8 mouse cellular contexts compared by ENCODE assay signal in the genomic region with DNA sequence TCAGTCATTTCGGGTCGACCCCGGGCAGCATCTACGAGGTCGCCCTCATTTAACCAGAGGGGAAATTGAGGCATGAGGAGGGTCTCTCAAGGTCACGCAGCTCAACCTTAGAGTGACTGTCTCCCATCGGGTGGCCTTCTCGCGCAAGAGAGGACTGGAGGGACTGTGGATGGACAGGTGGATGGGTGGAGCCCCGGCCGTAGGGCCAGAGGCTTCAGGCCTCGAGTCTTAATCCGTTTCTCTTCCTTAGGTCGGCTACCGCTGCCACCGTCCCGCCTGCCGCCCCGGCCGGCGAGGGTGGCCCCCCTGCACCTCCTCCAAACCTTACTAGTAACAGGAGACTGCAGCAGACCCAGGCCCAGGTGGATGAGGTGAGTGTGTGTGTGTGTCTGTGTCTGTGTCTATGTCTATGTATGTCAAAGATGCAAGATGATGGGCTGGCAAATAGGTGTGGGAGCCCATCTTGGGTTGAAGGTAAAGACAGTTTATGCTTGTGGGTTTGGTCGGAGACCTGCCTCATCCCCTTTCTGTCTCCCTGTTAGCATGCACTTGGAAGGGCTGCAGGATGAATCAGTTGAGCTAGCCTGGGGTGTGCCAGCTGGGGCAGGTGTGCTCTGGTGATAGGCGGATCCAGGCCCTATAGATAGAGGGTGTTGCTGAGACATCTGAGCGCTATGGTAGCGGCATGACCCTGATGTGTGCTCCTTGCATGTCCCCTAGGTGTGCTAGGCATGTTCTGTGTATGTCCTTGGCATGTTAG. TPM values are rescaled to one million over a fixed set of nuclear protein-coding genes. Genes with fewer than 3 reads are reported as not detected.
A peak's percentile ranks its signal among the peaks of the same experiment; 100 is the strongest.
DNase-seq lines count a peak whose midpoint lies in the region; ATAC-seq lines count a peak whose summit lies in the region.

No protein-coding gene starts in this region.

- H3K9me3 ChIP-seq in forebrain, embryonic 12.5 days: no peaks in the 10 kb centered on the region
- no peaks in the 10 kb centered on the region for H3K9me3 ChIP-seq in limb, embryonic 13.5 days
- no peaks in the 10 kb centered on the region for H3K9me3 ChIP-seq in neural tube, embryonic 14.5 days (ENCODE audit: control insufficient read depth, low read length)

- peak overlapping the region; percentile 98 for H3K4me2 ChIP-seq in forebrain, embryonic 12.5 days
- H3K4me2 ChIP-seq in limb, embryonic 13.5 days (replicated peaks): peak overlapping the region; percentile 97
- peak overlapping the region; percentile 98 for H3K4me2 ChIP-seq in neural tube, embryonic 14.5 days (ENCODE audit: low read depth, low read length)

- H3K9ac ChIP-seq in forebrain, embryonic 12.5 days: peak overlapping the region; percentile 99
- peak overlapping the region; percentile 100 for H3K9ac ChIP-seq in limb, embryonic 13.5 days
- H3K9ac ChIP-seq in neural tube, embryonic 14.5 days (replicated peaks; ENCODE audit: low read depth, low read length): peak overlapping the region; percentile 100

- peaks cover 24% of the 10 kb centered on the region for H3K4me1 ChIP-seq in forebrain, embryonic 12.5 days
- peaks cover 34% of the 10 kb centered on the region for H3K4me1 ChIP-seq in limb, embryonic 13.5 days
- H3K4me1 ChIP-seq in neural tube, embryonic 14.5 days (ENCODE audit: control insufficient read depth, insufficient read depth, low read length): peaks cover 20% of the 10 kb centered on the region

- 11% methylated on average over 25 of the region's 25 CpGs for WGBS in forebrain, embryonic 12.5 days
- 12% methylated on average over 25 of the region's 25 CpGs for WGBS in limb, embryonic 13.5 days
- 11% methylated on average over 25 of the region's 25 CpGs for WGBS in neural tube, embryonic 14.5 days

- H3K36me3 ChIP-seq in forebrain, embryonic 12.5 days (replicated peaks): peaks cover 21% of the 10 kb centered on the region
- H3K36me3 ChIP-seq in limb, embryonic 13.5 days: peaks cover 34% of the 10 kb centered on the region
- 0 out of 2 replicates have a peak, but pooled peaks cover 8% of the 10 kb centered on the region for H3K36me3 ChIP-seq in neural tube, embryonic 14.5 days (ENCODE audit: control insufficient read depth, insufficient read depth, low read length)

- H3K4me3 ChIP-seq in forebrain, embryonic 12.5 days (replicated peaks): peak overlapping the region; percentile 95
- peak overlapping the region; percentile 95 for H3K4me3 ChIP-seq in limb, embryonic 13.5 days
- peak overlapping the region; percentile 100 for H3K4me3 ChIP-seq in neural tube, embryonic 14.5 days (ENCODE audit: low read depth, low read length)

- intact Hi-C loops in left cerebral cortex, postnatal 14 days (cut with DNase I): no loop called here

- ATAC-seq in forebrain, embryonic 12.5 days (ENCODE audit: low FRiP score): peak; percentile 64
- ATAC-seq in limb, embryonic 13.5 days (ENCODE audit: low FRiP score, low read depth): peak; percentile 19; the same call in 1 of the 2 replicates
- peak; percentile 12; the same call in 1 of the 2 replicates for ATAC-seq in neural tube, embryonic 14.5 days (ENCODE audit: low read depth)

- peak overlapping the region; percentile 91 for H3K27ac ChIP-seq in forebrain, embryonic 12.5 days
- peak overlapping the region; percentile 87; the same call in 1 of the 2 replicates for H3K27ac ChIP-seq in limb, embryonic 13.5 days
- H3K27ac ChIP-seq in neural tube, embryonic 14.5 days (ENCODE audit: low read depth, low read length): peak overlapping the region; percentile 95

- H3K27me3 ChIP-seq in forebrain, embryonic 12.5 days: no peaks in the 10 kb centered on the region
- H3K27me3 ChIP-seq in limb, embryonic 13.5 days: no peaks in the 10 kb centered on the region
- no peaks in the 10 kb centered on the region for H3K27me3 ChIP-seq in neural tube, embryonic 14.5 days (ENCODE audit: control insufficient read depth, insufficient read depth, low read length)

- DNase-seq in layer of hippocampus, adult 8-10 months (ENCODE audit: low spot score in 2 of 2): peak; percentile 18 to 27
- DNase-seq in layer of hippocampus, adult 9-11 months: no peak
- peak; percentile 39 for DNase-seq in adipocyte (ENCODE audit: low spot score)
- DNase-seq in left cerebral cortex, postnatal 14 days (ENCODE audit: low spot score in 2 of 2): no peak
- DNase-seq in lung, adult 18-20 months: no peak

RNA-seq across cellular contexts. Expression of a gene that starts 0.7 kb away (rescaled TPM):
- total RNA-seq in layer of hippocampus, adult 8-10 months (2022): 100 to 1,000 TPM; 926 to 962 (median 934) TPM
- polyA plus RNA-seq in forebrain, embryonic 12.5 days (2016; fragmentation: Nextera tagmentation; extraction: Ambion mirVana): 103 and 121 TPM in 2 replicates
- 82.8 and 88.6 TPM in 2 replicates for polyA plus RNA-seq in limb, embryonic 13.5 days (2015; fragmentation: Nextera tagmentation; extraction: Ambion mirVana)
- polyA plus RNA-seq in neural tube, embryonic 14.5 days (2014; fragmentation: Nextera tagmentation; extraction: Ambion mirVana): 337 and 385 TPM in 2 replicates
- total RNA-seq in left cerebral cortex, postnatal 14 days (2021): 1,000 to 10,000 TPM; 1,220 to 1,271 TPM

RNA-seq across cellular contexts. Expression of a gene that starts 6.0 kb away (rescaled TPM):
- 100 to 1,000 TPM in 2 of 4 experiments, 10 to 100 TPM in 2; 91.2 to 107 (median 97.7) TPM for total RNA-seq in layer of hippocampus, adult 8-10 months (2022)
- polyA plus RNA-seq in forebrain, embryonic 12.5 days (2016; fragmentation: Nextera tagmentation; extraction: Ambion mirVana): 7.8 and 12.3 TPM in 2 replicates
- 9.3 and 12.0 TPM in 2 replicates for polyA plus RNA-seq in limb, embryonic 13.5 days (2015; fragmentation: Nextera tagmentation; extraction: Ambion mirVana)
- 6.5 and 9.4 TPM in 2 replicates for polyA plus RNA-seq in neural tube, embryonic 14.5 days (2014; fragmentation: Nextera tagmentation; extraction: Ambion mirVana)
- total RNA-seq in left cerebral cortex, postnatal 14 days (2021): 100 to 1,000 TPM in 1 of 2 experiments, 10 to 100 TPM in 1; 90.4 to 112 TPM

RNA-seq across cellular contexts. Expression of a gene that starts 18.4 kb away (rescaled TPM):
- 10 to 100 TPM; 14.8 to 21.0 (median 19.0) TPM for total RNA-seq in layer of hippocampus, adult 8-10 months (2022)
- polyA plus RNA-seq in forebrain, embryonic 12.5 days (2016; fragmentation: Nextera tagmentation; extraction: Ambion mirVana): 53.4 and 56.9 TPM in 2 replicates
- 46.4 and 52.0 TPM in 2 replicates for polyA plus RNA-seq in limb, embryonic 13.5 days (2015; fragmentation: Nextera tagmentation; extraction: Ambion mirVana)
- polyA plus RNA-seq in neural tube, embryonic 14.5 days (2014; fragmentation: Nextera tagmentation; extraction: Ambion mirVana): 24.7 and 27.7 TPM in 2 replicates
- total RNA-seq in left cerebral cortex, postnatal 14 days (2021): 10 to 100 TPM; 14.2 to 16.9 TPM

RNA-seq across cellular contexts. Expression of a gene that starts 29.5 kb away (rescaled TPM):
- total RNA-seq in layer of hippocampus, adult 8-10 months (2022): 10 to 100 TPM; 30.8 to 33.3 (median 31.5) TPM
- polyA plus RNA-seq in forebrain, embryonic 12.5 days (2016; fragmentation: Nextera tagmentation; extraction: Ambion mirVana): 7.4 and 11.1 TPM in 2 replicates
- 9.5 and 9.6 TPM in 2 replicates for polyA plus RNA-seq in limb, embryonic 13.5 days (2015; fragmentation: Nextera tagmentation; extraction: Ambion mirVana)
- polyA plus RNA-seq in neural tube, embryonic 14.5 days (2014; fragmentation: Nextera tagmentation; extraction: Ambion mirVana): 16.1 and 17.7 TPM in 2 replicates
- total RNA-seq in left cerebral cortex, postnatal 14 days (2021): 10 to 100 TPM; 26.1 to 29.2 TPM

RNA-seq across cellular contexts. Expression of a gene that starts 31.2 kb away (rescaled TPM):
- 1 to 10 TPM in 3 of 4 experiments, under 1 TPM in 1; 0.97 to 1.8 (median 1.2) TPM for total RNA-seq in layer of hippocampus, adult 8-10 months (2022)
- 0.31 and 0.43 TPM in 2 replicates for polyA plus RNA-seq in forebrain, embryonic 12.5 days (2016; fragmentation: Nextera tagmentation; extraction: Ambion mirVana)
- 0.74 and 1.2 TPM in 2 replicates for polyA plus RNA-seq in limb, embryonic 13.5 days (2015; fragmentation: Nextera tagmentation; extraction: Ambion mirVana)
- polyA plus RNA-seq in neural tube, embryonic 14.5 days (2014; fragmentation: Nextera tagmentation; extraction: Ambion mirVana): 0.43 and 0.52 TPM in 2 replicates
- total RNA-seq in left cerebral cortex, postnatal 14 days (2021): under 1 TPM; 0.55 to 0.70 TPM

Comparison
In these comparisons a context has a peak if more than half of its experiments do, and no peak if none do; other contexts are left out.
1. DNase-seq: peak in layer of hippocampus, adult 8-10 months (2 of 2) and adipocyte (single experiment); none in layer of hippocampus, adult 9-11 months (single experiment), left cerebral cortex, postnatal 14 days (0 of 2) and lung, adult 18-20 months (0 of 2).
2. ATAC-seq: peak in every context shown above with its lines; median percentile 64 in forebrain, embryonic 12.5 days; 19 in limb, embryonic 13.5 days; 12 in neural tube, embryonic 14.5 days.
3. Peak in every context shown above with its lines, with median percentiles within 50 percentile points of each other: H3K27ac ChIP-seq, H3K4me2 ChIP-seq, H3K4me3 ChIP-seq and H3K9ac ChIP-seq.